Mouse (Mus musculus) lung, postnatal 0 days (tissue): ENCODE measurements around the gene Trim41.

Source experiments
- CTCF ChIP-seq: IDR thresholded peaks from 2 replicates; pipeline ENCODE4 v1.5.1; 2016; ENCODE audit warnings: antibody characterized with exemption, mild to moderate bottlenecking
- EP300 ChIP-seq: IDR thresholded peaks from 2 replicates; pipeline ENCODE4 v1.6.1; 2016; ENCODE audit warnings: antibody characterized with exemption, mild to moderate bottlenecking, control low read depth

DNA sequence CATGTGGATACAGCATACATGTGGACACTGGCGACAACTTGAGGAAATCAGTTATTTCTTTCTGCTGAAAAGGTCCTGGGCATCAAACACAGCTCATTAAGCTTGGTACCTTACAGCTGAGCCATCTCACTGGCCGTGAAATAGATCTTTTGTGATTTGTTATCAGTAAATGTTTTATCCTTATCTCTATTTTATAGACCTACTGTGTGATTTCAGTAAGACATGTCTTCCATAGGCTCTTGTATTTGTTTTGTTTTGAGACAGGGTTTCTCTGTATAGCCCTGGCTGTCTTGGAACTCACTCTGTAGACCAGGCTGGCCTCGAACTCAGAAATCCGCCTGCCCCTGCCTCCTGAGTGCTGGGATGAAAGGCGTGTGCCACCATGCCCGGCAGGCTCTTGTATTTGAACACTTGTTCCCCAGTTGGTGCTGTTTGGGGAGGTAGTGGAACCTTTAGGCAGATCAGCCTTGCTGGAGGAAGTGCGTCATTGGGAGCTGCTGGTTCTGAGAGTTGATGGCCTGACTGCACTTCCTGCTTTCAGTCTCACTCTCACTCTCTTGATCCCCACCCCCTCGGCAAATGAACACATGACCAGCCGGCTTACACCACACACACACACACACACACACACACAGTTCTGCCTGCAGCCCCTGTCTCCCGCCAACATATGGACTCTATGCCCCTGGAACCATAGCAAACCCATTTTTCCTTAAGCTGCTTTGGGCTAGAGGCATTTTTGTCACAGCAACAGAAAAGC lies 29.5 kb downstream of the Trim41 start:
- no peak for TF ChIP-seq CTCF
- TF ChIP-seq EP300 = no peak
